In genomic region chr7:36313751-36314150, GRCm38 (mm10) we compare ENCODE assay signal across 29 mouse cellular contexts.
"Had no signal": no experiment of that assay in that cellular context is flagged by ENCODE, and none has a peak within 500 bp of the region (broad histone marks: within the 10 kb centered on the region; RNA-seq: fewer than 3 reads in every experiment).

No protein-coding gene starts in this region.

- H3K36me3 ChIP-seq: heart, embryonic 13.5 days; heart, embryonic 15.5 days; hindbrain, embryonic 10.5 days; hindbrain, embryonic 12.5 days; kidney, embryonic 15.5 days; limb, embryonic 10.5 days; limb, embryonic 12.5 days; liver, embryonic 13.5 days had no signal

- H3K4me3 ChIP-seq: gastrocnemius, adult 2 months; heart, adult 2 months; heart, embryonic 13.5 days; heart, embryonic 15.5 days; hindbrain, embryonic 10.5 days; hindbrain, embryonic 12.5 days; kidney, embryonic 15.5 days; layer of hippocampus, adult 2 months; left cerebral cortex, adult 2 months; limb, embryonic 10.5 days; limb, embryonic 12.5 days; liver, embryonic 13.5 days had no signal

- H3K4me2 ChIP-seq: heart, embryonic 11.5 days; heart, embryonic 13.5 days; heart, embryonic 15.5 days; hindbrain, embryonic 12.5 days; hindbrain, embryonic 14.5 days; kidney, embryonic 15.5 days; limb, embryonic 12.5 days; liver, embryonic 11.5 days; liver, embryonic 13.5 days had no signal

- H3K27ac ChIP-seq: gastrocnemius, adult 2 months; heart, adult 2 months; heart, embryonic 13.5 days; heart, embryonic 15.5 days; hindbrain, embryonic 10.5 days; hindbrain, embryonic 12.5 days; hindbrain, embryonic 14.5 days; kidney, embryonic 15.5 days; kidney, postnatal 0 days; layer of hippocampus, adult 2 months; left cerebral cortex, adult 2 months; limb, embryonic 10.5 days; limb, embryonic 12.5 days; liver, embryonic 13.5 days had no signal

- H3K9me3 ChIP-seq: heart, embryonic 13.5 days; heart, embryonic 15.5 days; hindbrain, embryonic 10.5 days; hindbrain, embryonic 12.5 days; kidney, embryonic 15.5 days; limb, embryonic 10.5 days; limb, embryonic 12.5 days; liver, embryonic 13.5 days had no signal

- H3K9ac ChIP-seq: heart, embryonic 13.5 days; heart, embryonic 15.5 days; hindbrain, embryonic 12.5 days; hindbrain, embryonic 14.5 days; kidney, embryonic 15.5 days; limb, embryonic 12.5 days; liver, embryonic 13.5 days had no signal

- ATAC-seq: forebrain, embryonic 16.5 days; hindbrain, embryonic 16.5 days; inflammation-experienced regulatory T-cells, adult 6 months; intestine, embryonic 16.5 days had no signal

- H3K4me1 ChIP-seq: liver, embryonic 13.5 days had no signal

- DNase-seq: gastrocnemius, adult 2 months; gastrocnemius, postnatal 10 days; gastrocnemius, postnatal 25 days; heart, adult 2 months; heart, postnatal 14 days; heart, postnatal 36 days; kidney, adult 18-20 months; kidney, adult 8-10 months; kidney, postnatal 25 days; kidney, postnatal 4 days; liver; liver, embryonic 13.5 days had no signal

- H3K27me3 ChIP-seq: heart, embryonic 13.5 days; heart, embryonic 15.5 days; hindbrain, embryonic 12.5 days; kidney, embryonic 15.5 days; limb, embryonic 12.5 days; liver, embryonic 13.5 days had no signal
